Mouse (Mus musculus): ENCODE data around the gene Camk1d.

DNA sequence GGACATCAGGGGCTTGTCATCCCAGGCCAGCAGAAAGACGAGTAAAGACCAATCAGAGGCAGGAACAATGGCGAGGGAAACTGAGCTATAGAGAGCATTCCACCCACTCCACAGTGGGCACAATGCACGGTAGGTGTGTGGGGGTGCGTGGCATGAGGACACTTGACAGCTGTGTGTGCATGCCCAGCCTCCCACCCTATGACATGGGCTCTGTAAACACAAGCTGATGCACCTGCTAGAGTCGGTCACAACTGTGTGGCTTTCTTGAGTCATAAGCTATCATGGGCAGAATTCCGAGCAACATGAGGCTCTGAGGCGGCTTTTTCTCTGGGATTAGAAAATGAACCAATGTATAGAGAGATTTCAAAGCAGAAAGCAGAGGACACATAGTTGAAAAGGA is 333.3 kb downstream of the Camk1d start:
- no peak for TF ChIP-seq GATA1 (IDR thresholded peaks at IDR 0.05; ENCODE audit: borderline replicate concordance, low read length)
- TF ChIP-seq FLI1 (IDR thresholded peaks at IDR 0.05; ENCODE audit: low read length) = no peak
